Mouse (Mus musculus) lung, embryonic 14.5 days (tissue): ENCODE data around the gene Gabpb2. TPM values are rescaled to one million over a fixed set of nuclear protein-coding genes. Genes with fewer than 3 reads are reported as not detected.

Experiments
- ATAC-seq: fragments of 200-750 bp; cut with Nextera tagmentation; 2 replicates; pipeline ENCODE4 v1.8.0; 2017; ENCODE audit warnings: mild to moderate bottlenecking, moderate TSS enrichment, moderate library complexity; ENCODE audit not compliant: insufficient read depth
- DNase-seq: peaks from one replicate; pipeline ENCODE4 v3.0.0-alpha.2; 2015
- H3K27ac ChIP-seq: fragments of 300-500 bp; sonication (generic); 2 replicates; pipeline ENCODE4 v1.5.1; 2014; ENCODE audit warnings: low read depth, mild to moderate bottlenecking, moderate library complexity
- H3K27me3 ChIP-seq: fragments of 300-500 bp; sonication (generic); 2 replicates; pipeline ENCODE4 v1.6.1; 2014; ENCODE audit warnings: low read length, control low read depth; ENCODE audit not compliant: insufficient read depth
- H3K36me3 ChIP-seq: fragments of 300-500 bp; sonication (generic); 2 replicates; pipeline ENCODE4 v1.6.1; 2014; ENCODE audit warnings: control low read depth; ENCODE audit not compliant: insufficient read depth
- H3K4me1 ChIP-seq: fragments of 300-500 bp; sonication (generic); 2 replicates; pipeline ENCODE4 v1.6.1; 2014; ENCODE audit warnings: antibody characterized with exemption, control low read depth; ENCODE audit not compliant: insufficient read depth
- H3K4me2 ChIP-seq: fragments of 300-500 bp; sonication (generic); 2 replicates; pipeline ENCODE4 v1.6.1; 2014; ENCODE audit warnings: mild to moderate bottlenecking
- H3K4me3 ChIP-seq: fragments of 300-500 bp; sonication (generic); 2 replicates; pipeline ENCODE4 v1.5.1; 2014; ENCODE audit warnings: low read depth, low read length
- H3K9ac ChIP-seq: fragments of 300-500 bp; sonication (generic); 2 replicates; pipeline ENCODE4 v1.6.1; 2014
- H3K9me3 ChIP-seq: fragments of 300-500 bp; sonication (generic); 2 replicates; pipeline ENCODE4 v1.6.1; 2016; ENCODE audit warnings: low read depth, low read length, control low read depth
- CTCF ChIP-seq: IDR thresholded peaks from 2 replicates; pipeline ENCODE4 v1.5.1; 2016; ENCODE audit warnings: antibody characterized with exemption, low read depth
- WGBS: fragments of 180-500 bp; shearing (Covaris S2); extraction: QIAGEN DNeasy Blood & Tissue Kit; methylation state at CpG from one replicate; pipeline ENCODE4 v1.1.7; 2014; 5-methylcytosine and 5-hydroxymethylcytosine counted together
- polyA plus RNA-seq: library from polyadenylated mRNA; unstranded; fragments of >200 nt; fragmentation: Nextera tagmentation; extraction: Ambion mirVana; gene quantifications from 2 replicates; pipeline ENCODE4 v1.2.1, GENCODE M21; 2014

Gene Gabpb2
- polyA plus RNA-seq, 1 experiment from 2014 or later = 13.4 TPM

- ATAC-seq (peak; percentile 86), DNase-seq (peak; percentile 94)
- Histone ChIP-seq H3K9me3 (no peaks in the 10 kb centered on the region), H3K27ac (peak within 1 kb of the TSS; percentile 98), H3K36me3 (peaks cover 26% of the 10 kb centered on the region), H3K4me1 (peaks cover 19% of the 10 kb centered on the region; the same call in 1 of the 2 replicates), H3K9ac (peak within 1 kb of the TSS; percentile 90), H3K4me3 (peak within 1 kb of the TSS; percentile 94), H3K27me3 (no peaks in the 10 kb centered on the region), H3K4me2 (peak within 1 kb of the TSS; percentile 94)
- TF ChIP-seq CTCF = no peak
- under 1% methylated on average over 64 of the region's 64 CpGs for whole genome bisulfite sequencing
Measured at GRCm38 (mm10) chr3:95228148-95228893, 10.6 kb upstream of the Gabpb2 start, which contains the start of gene Cdc42se1. Cdc42se1 (plus strand) TSS chr3:95228732.

DNA sequence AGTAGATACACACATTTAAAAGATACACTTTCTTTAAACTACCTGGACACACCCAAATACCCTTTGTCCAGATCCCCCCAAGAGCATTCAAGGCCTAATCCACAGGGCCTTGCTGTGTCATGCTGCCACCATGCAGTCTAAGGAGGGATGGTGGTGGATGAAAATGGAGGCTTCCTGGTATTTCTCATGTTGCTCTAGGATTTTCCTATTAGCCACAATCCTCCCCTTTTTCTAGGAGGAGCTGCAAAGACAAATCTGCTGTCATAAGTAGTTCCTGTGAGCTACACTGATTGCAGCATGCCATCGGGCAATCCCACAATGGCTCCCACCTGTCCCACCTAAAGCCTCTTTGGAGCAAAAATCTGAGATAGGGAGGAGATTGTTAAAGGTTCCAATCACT is 9.5 kb upstream of the Gabpb2 start:
- H3K4me3 ChIP-seq = peak overlapping the region; percentile 94
- H3K4me1 ChIP-seq = peaks cover 19% of the 10 kb centered on the region; the same call in 1 of the 2 replicates
- H3K9me3 ChIP-seq = no peaks in the 10 kb centered on the region
- no peak for ATAC-seq
- peak overlapping the region; percentile 94 for H3K4me2 ChIP-seq
- no peak for TF ChIP-seq CTCF
- H3K36me3 ChIP-seq = peaks cover 26% of the 10 kb centered on the region
- 7% methylated on average over 1 of the region's 1 CpGs for WGBS
- no peaks in the 10 kb centered on the region for H3K27me3 ChIP-seq
- H3K9ac ChIP-seq = peak overlapping the region; percentile 90
- peak overlapping the region; percentile 98 for H3K27ac ChIP-seq
- peak; percentile 35 for DNase-seq

- no peaks in the 10 kb centered on the region for H3K27me3 ChIP-seq
- DNase-seq (peak; percentile 44), ATAC-seq (no peak)
- no peak overlapping the region for H3K4me2 ChIP-seq
- H3K36me3 ChIP-seq = peaks cover 36% of the 10 kb centered on the region
- 31% methylated on average over 6 of the region's 6 CpGs for WGBS
- no peaks in the 10 kb centered on the region for H3K9me3 ChIP-seq
- no peak overlapping the region for H3K9ac ChIP-seq
- peaks cover 9% of the 10 kb centered on the region; the same call in 1 of the 2 replicates for H3K4me1 ChIP-seq
- no peak overlapping the region for H3K4me3 ChIP-seq
- no peak overlapping the region for H3K27ac ChIP-seq
- TF ChIP-seq CTCF = no peak
Measured at GRCm38 (mm10) chr3:95224295-95224694, 6.6 kb upstream of the Gabpb2 start.

DNA sequence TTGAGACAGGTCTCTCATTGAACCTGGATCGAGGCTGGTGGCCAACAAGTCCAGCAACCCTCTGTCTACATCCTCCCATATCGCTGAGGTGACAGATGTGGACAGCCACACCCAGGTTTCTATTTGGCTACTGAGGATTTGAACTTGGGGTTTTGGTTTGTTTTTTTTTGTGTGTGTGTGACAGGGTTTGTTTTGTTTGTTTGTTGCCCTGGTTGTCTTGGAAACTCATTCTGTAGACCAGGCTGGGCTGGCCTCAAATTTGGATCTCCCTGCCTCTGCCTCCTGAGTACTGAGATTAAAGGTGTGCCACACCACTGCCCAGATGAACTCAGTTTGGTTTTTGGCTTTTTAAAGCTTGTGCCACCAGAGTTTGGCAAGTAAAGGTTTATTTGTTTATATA is 5.3 kb upstream of the Gabpb2 start:
- peaks cover 36% of the 10 kb centered on the region for H3K36me3 ChIP-seq

GRCm38 (mm10) chr3:95218466-95219137 is 886 bp upstream of the Gabpb2 start:
- DNase-seq (peak; percentile 35), ATAC-seq (no peak)
- Histone ChIP-seq H3K9ac (peak overlapping the region; percentile 95), H3K27me3 (no peaks in the 10 kb centered on the region), H3K4me2 (peak overlapping the region; percentile 66), H3K4me1 (peaks cover 6% of the 10 kb centered on the region; the same call in 1 of the 2 replicates), H3K27ac (peak overlapping the region; percentile 100), H3K9me3 (no peaks in the 10 kb centered on the region), H3K36me3 (peaks cover 51% of the 10 kb centered on the region), H3K4me3 (peak overlapping the region; percentile 75)
- TF ChIP-seq CTCF = peak; percentile 12; the same call in 1 of the 2 replicates
- 78% methylated on average over 6 of the region's 6 CpGs for WGBS

More for the DNA sequence above, 5.3 kb upstream of the Gabpb2 start:
- ATAC-seq = no peak
- H3K9me3 ChIP-seq = no peaks in the 10 kb centered on the region
- no peak overlapping the region for H3K9ac ChIP-seq
- no peak overlapping the region for H3K4me2 ChIP-seq
- H3K4me1 ChIP-seq = peaks cover 12% of the 10 kb centered on the region
- H3K27me3 ChIP-seq = no peaks in the 10 kb centered on the region
- no peak overlapping the region for H3K27ac ChIP-seq
- H3K4me3 ChIP-seq = no peak overlapping the region
- WGBS = 92% methylated on average over 2 of the region's 2 CpGs
- no peak for DNase-seq
- no peak for TF ChIP-seq CTCF

- no peaks in the 10 kb centered on the region for H3K9me3 ChIP-seq
- peaks cover 6% of the 10 kb centered on the region; the same call in 1 of the 2 replicates for H3K4me1 ChIP-seq
- WGBS = 9% methylated on average over 4 of the region's 4 CpGs
- peaks cover 46% of the 10 kb centered on the region for H3K36me3 ChIP-seq
- H3K27me3 ChIP-seq = no peaks in the 10 kb centered on the region
- peak overlapping the region; percentile 75 for H3K4me3 ChIP-seq
- H3K9ac ChIP-seq = peak overlapping the region; percentile 95
- TF ChIP-seq CTCF = no peak
- DNase-seq = no peak
- H3K4me2 ChIP-seq = peak overlapping the region; percentile 66
- peak overlapping the region; percentile 100 for H3K27ac ChIP-seq
- ATAC-seq = no peak; the same call in 1 of the 2 replicates
Measured at GRCm38 (mm10) chr3:95216655-95217254, 961 bp downstream of the Gabpb2 start.
